Mouse (Mus musculus) kidney, adult 2 months (tissue): ENCODE data around the gene Rnf38.

Experiments
- CTCF ChIP-seq: fragments of 200-500 bp; conservative IDR thresholded peaks from 2 replicates; pipeline ENCODE4 v1.5.1; 2011; ENCODE audit warnings: low read depth, mild to moderate bottlenecking, control low read depth, low read length, moderate library complexity, mixed read lengths; ENCODE audit not compliant: insufficient read depth, insufficient read length
- POLR2A ChIP-seq: fragments of 200-500 bp; IDR thresholded peaks from one replicate; pipeline ENCODE4 v1.6.1; 2011; ENCODE audit warnings: low read depth, low read length, control low read depth

- TF ChIP-seq CTCF (no peak), POLR2A (no peak)
Observed at GRCm38 (mm10) chr4:44249705-44250104, 16.1 kb upstream of the Rnf38 start.
